Mouse (Mus musculus) hindbrain, postnatal 0 days (tissue): ENCODE data around the gene AC170998.1. TPM values are rescaled to one million over a fixed set of nuclear protein-coding genes. Genes with fewer than 3 reads are reported as not detected.
"Not testable (repeated sequence)": the region's sequence is repeated elsewhere in the genome, so short reads cannot be mapped to it uniquely, and the experiment has no call there.

Experiments
- ATAC-seq: fragments of 200-750 bp; cut with Nextera tagmentation; 2 replicates; pipeline ENCODE4 v1.8.0; 2017; ENCODE audit warnings: mild to moderate bottlenecking, moderate TSS enrichment, moderate library complexity
- DNase-seq: peaks from one replicate; pipeline ENCODE4 v3.0.0-alpha.2; 2015; ENCODE audit warnings: low spot score
- H3K27ac ChIP-seq: fragments of 300-500 bp; sonication (generic); 2 replicates; pipeline ENCODE4 v1.5.1; 2014; ENCODE audit warnings: mild to moderate bottlenecking
- H3K27me3 ChIP-seq: fragments of 300-500 bp; sonication (generic); 2 replicates; pipeline ENCODE4 v1.6.1; 2014; ENCODE audit warnings: low read length, mixed read lengths; ENCODE audit not compliant: insufficient read depth
- H3K36me3 ChIP-seq: fragments of 300-500 bp; sonication (generic); 2 replicates; pipeline ENCODE4 v1.6.1; 2014; ENCODE audit warnings: low read length, mixed read lengths; ENCODE audit not compliant: insufficient read depth
- H3K4me1 ChIP-seq: fragments of 300-500 bp; sonication (generic); 2 replicates; pipeline ENCODE4 v1.6.1; 2014; ENCODE audit warnings: antibody characterized with exemption, low read length, mixed read lengths; ENCODE audit not compliant: insufficient read depth
- H3K4me2 ChIP-seq: fragments of 300-500 bp; sonication (generic); 2 replicates; pipeline ENCODE4 v1.6.1; 2014; ENCODE audit warnings: low read depth, mild to moderate bottlenecking, low read length, moderate library complexity, mixed read lengths
- H3K4me3 ChIP-seq: fragments of 300-500 bp; sonication (generic); 2 replicates; pipeline ENCODE4 v1.5.1; 2014; ENCODE audit warnings: low read length
- H3K9ac ChIP-seq: fragments of 300-500 bp; sonication (generic); replicated peaks from 2 replicates; pipeline ENCODE4 v1.6.1; 2014; ENCODE audit warnings: mild to moderate bottlenecking, low read length, moderate library complexity, mixed read lengths
- H3K9me3 ChIP-seq: fragments of 300-500 bp; sonication (generic); 2 replicates; pipeline ENCODE4 v1.6.1; 2016; ENCODE audit warnings: low read length, mixed read lengths
- CTCF ChIP-seq: IDR thresholded peaks from 2 replicates; pipeline ENCODE4 v1.5.1; 2016; ENCODE audit warnings: antibody characterized with exemption, control low read depth, low read depth
- WGBS: fragments of 180-500 bp; shearing (Covaris S2); extraction: QIAGEN DNeasy Blood & Tissue Kit; methylation state at CpG from one replicate; pipeline ENCODE4 v1.1.7; 2014; 5-methylcytosine and 5-hydroxymethylcytosine counted together
- polyA plus RNA-seq: library from polyadenylated mRNA; unstranded; fragments of >200 nt; fragmentation: Nextera tagmentation; extraction: Ambion mirVana; gene quantifications from 2 replicates; pipeline ENCODE4 v1.2.1, GENCODE M21; 2015
- total RNA-seq: library from RNA; depleted of rRNA; stranded (reverse); fragments of >200 nt; gene quantifications from 2 replicates; pipeline ENCODE4 v1.2.3, GENCODE M21; 2014

Gene AC170998.1
- total and polyA plus RNA-seq, 2 experiments from 2014 or later: 3.1 to 4.3 TPM

DNA sequence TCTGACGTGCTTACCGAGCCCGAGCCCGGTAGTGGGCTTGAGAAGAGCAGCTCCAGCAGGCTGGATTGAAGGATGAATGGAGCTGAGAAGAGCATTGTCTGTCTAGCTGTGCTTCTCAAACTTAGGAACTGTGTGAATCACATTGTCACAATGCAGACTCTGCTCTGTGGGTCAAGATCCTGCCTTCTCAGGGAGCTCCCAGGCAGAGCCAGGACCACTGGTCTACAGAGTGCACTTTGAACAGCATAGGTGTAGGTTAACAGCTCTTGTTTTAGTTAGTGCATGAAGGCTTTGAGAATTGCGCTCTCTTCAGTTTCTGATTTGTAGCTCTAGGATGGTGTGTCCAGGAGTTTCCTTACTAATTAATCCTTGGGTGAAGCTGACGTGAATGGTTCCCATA, 14.6 kb upstream of the AC170998.1 start:
- Histone ChIP-seq H3K27ac (no peak overlapping the region), H3K36me3 (peaks cover 13% of the 10 kb centered on the region; the same call in 1 of the 2 replicates), H3K4me1 (no peaks in the 10 kb centered on the region), H3K4me2 (no peak overlapping the region), H3K4me3 (no peak overlapping the region), H3K9me3 (no peaks in the 10 kb centered on the region), H3K9ac (no peak overlapping the region), H3K27me3 (no peaks in the 10 kb centered on the region)
- WGBS: 86% methylated on average over 6 of the region's 6 CpGs
- DNase-seq (no peak), ATAC-seq (no peak)
- TF ChIP-seq CTCF: no peak

DNA sequence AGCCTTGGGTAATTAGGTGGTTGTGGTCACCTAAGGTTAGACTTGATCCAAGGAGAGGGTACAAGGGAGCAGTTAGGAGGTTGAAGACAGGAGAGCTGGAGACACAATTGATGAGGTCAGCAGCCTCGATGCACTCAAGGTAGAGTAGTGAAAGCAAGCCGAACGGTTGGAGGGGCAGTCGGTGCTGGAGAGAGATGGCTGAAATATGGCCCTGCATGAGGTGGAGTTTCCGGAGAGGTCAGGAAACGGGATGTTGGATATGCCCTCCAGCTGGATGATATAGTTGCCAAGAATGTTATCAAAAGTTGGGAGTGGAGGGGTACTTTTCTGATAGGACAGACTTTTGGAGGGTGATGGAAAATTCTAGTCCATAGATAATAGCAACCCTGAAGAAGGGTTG, 13.6 kb upstream of the AC170998.1 start:
- Histone ChIP-seq H3K27ac (no peak overlapping the region), H3K4me3 (no peak overlapping the region), H3K36me3 (peaks cover 22% of the 10 kb centered on the region; the same call in 1 of the 2 replicates), H3K4me2 (no peak overlapping the region), H3K4me1 (no peaks in the 10 kb centered on the region), H3K9ac (no peak overlapping the region), H3K9me3 (no peaks in the 10 kb centered on the region), H3K27me3 (no peaks in the 10 kb centered on the region)
- ATAC-seq (no peak), DNase-seq (no peak)
- 87% methylated on average over 6 of the region's 6 CpGs for WGBS
- TF ChIP-seq CTCF: no peak

DNA sequence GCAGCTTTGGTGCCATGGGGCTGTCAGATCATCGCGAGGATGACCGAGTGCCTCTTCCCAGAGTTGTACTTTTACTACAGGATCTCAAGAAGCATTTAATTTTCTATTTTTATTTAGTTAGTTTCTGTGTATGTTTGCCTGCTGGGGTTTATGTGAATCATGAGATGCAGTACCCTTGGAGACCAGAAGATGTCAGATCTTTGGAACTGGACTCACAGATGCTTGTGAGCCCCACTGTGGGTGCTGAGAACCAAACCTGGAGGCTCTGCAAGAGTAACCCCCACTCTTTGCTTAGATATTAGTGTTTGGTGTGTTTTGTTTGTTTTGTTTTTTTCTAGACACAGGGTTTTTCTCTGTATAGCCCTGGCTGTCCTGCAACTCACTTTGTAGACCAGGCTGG, 11.9 kb upstream of the AC170998.1 start:
- Histone ChIP-seq H3K4me2 (no peak overlapping the region), H3K4me3 (no peak overlapping the region), H3K4me1 (no peaks in the 10 kb centered on the region), H3K9me3 (no peaks in the 10 kb centered on the region), H3K36me3 (peaks cover 32% of the 10 kb centered on the region; the same call in 1 of the 2 replicates), H3K27me3 (no peaks in the 10 kb centered on the region), H3K27ac (no peak overlapping the region), H3K9ac (no peak overlapping the region)
- DNase-seq (no peak), ATAC-seq (no peak)
- 97% methylated on average over 3 of the region's 3 CpGs for WGBS
- TF ChIP-seq CTCF: 0 out of 2 replicates have a peak, but pooled peaks have one; percentile 11

DNA sequence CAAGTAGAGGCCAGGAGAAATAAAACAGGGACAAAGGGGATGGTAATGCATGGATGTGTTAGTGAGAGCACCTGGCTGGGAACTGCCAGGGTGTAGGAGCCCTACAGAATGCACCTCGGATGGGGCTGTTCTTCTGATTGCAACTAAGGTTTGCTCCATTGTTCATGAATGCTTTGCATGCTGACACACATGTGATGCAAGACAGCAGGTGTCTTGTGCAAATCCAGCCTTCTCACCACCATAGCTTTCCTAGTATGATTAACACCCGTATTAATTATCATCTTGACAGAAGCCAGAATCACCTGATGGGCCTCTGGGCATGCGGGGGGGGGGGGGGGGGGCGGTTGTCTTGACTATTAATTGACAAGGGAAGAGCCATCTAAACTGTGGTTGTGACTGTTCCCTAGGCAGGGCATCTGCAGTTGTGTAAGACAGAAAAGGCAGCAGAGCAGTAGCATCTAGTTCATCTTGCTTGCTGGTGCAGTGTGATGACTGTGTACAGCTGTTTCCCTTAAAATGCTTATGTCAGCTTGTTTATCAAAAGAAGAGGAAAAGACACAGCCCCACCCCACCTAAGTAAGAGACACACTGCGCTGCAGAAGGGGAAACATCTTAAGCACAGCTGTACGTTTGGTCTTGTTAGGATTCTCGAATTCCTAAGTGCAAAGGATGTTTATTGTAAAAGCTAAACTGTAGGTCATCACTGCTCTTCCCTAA, 9.9 kb upstream of the AC170998.1 start:
- Histone ChIP-seq H3K9ac (no peak overlapping the region), H3K4me3 (no peak overlapping the region), H3K27me3 (no peaks in the 10 kb centered on the region), H3K9me3 (no peaks in the 10 kb centered on the region), H3K4me2 (no peak overlapping the region), H3K36me3 (peaks cover 38% of the 10 kb centered on the region; the same call in 1 of the 2 replicates), H3K4me1 (no peaks in the 10 kb centered on the region), H3K27ac (no peak overlapping the region)
- 73% methylated on average over 6 of the region's 7 CpGs for WGBS
- no peak for ATAC-seq
- no peak for DNase-seq
- TF ChIP-seq CTCF: no peak

DNA sequence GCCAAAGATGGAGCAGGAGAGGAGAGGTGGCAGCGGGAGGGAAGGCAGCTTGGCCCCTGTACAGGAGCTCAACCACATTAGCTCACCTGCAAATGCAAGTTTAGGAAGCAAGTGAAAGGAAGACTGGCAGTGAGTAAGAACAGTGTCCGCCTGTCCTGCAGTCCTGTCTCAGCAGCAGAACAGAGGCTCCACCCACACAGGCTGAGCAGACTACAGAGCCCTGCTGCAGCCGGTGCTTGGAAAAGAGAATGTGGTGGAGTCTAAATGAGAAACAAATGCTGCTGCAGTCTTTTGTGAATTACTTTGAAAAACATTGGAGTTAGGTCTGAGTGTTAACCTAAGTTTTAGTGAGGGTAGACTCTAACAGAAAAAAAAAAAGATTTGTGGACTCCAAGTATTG, 8.3 kb upstream of the AC170998.1 start:
- Histone ChIP-seq H3K4me2 (no peak overlapping the region), H3K9me3 (no peaks in the 10 kb centered on the region), H3K27me3 (no peaks in the 10 kb centered on the region), H3K4me1 (no peaks in the 10 kb centered on the region), H3K9ac (no peak overlapping the region), H3K4me3 (no peak overlapping the region), H3K36me3 (peaks cover 38% of the 10 kb centered on the region; the same call in 1 of the 2 replicates), H3K27ac (no peak overlapping the region)
- no peak for TF ChIP-seq CTCF
- no peak for DNase-seq
- WGBS: 73% methylated on average over 3 of the region's 3 CpGs
- no peak for ATAC-seq

DNA sequence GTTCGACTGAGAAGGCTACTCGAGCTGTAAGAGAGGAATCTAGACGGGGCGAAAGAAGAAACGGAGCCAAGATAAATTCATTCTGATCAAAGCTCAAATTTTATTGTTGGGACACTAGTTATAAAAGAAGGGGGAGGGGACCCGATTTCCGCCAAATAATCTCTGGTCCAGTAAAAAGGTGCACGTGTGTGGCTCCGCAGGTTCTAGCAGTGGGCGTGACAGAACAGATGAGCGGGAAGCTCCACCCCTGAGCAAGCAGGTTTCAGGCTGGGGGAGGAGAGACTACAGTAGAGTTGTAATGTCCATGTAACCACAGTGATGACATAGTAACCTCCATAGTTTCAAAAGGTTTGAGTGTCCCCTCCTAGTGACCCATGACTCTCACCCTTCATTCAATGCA, 1.6 kb downstream of the AC170998.1 start:
- not testable (repeated sequence) for H3K9me3 ChIP-seq, H3K4me3 ChIP-seq, H3K9ac ChIP-seq, ATAC-seq, H3K4me2 ChIP-seq, H3K4me1 ChIP-seq, H3K27me3 ChIP-seq, DNase-seq, H3K27ac ChIP-seq
- 92% methylated on average over 11 of the region's 11 CpGs for WGBS
- peaks cover 36% of the 10 kb centered on the region for H3K36me3 ChIP-seq
